Mouse (Mus musculus) thymus, adult 2 months (tissue): Measurements from ENCODE around the gene Rnf24.

Source experiments
- CTCF ChIP-seq: fragments of 200-500 bp; IDR thresholded peaks from 2 replicates; pipeline ENCODE4 v1.5.1; 2012; ENCODE audit warnings: mild to moderate bottlenecking, control low read depth, low read length, moderate library complexity, borderline replicate concordance; ENCODE audit not compliant: control insufficient read depth, poor library complexity, insufficient read depth; ENCODE audit errors: extremely low read depth
- POLR2A ChIP-seq: fragments of 200-500 bp; IDR thresholded peaks from 2 replicates; pipeline ENCODE4 v1.6.1; 2012; ENCODE audit warnings: mild to moderate bottlenecking, low read length, control low read depth, moderate library complexity; ENCODE audit not compliant: control insufficient read depth, poor library complexity, insufficient read depth; ENCODE audit errors: extremely low read depth

- peak; percentile 99 for TF ChIP-seq POLR2A
- 0 out of 2 replicates have a peak, but pooled peaks have one; percentile 48 for TF ChIP-seq CTCF
Observed at GRCm38 (mm10) chr2:131262213-131262672, 90.4 kb downstream of the Rnf24 start, which contains the start of gene Pank2.
